Mouse (Mus musculus) testis, adult 2 months (tissue): ENCODE data around the gene Tmprss13. TPM values are rescaled to one million over a fixed set of nuclear protein-coding genes. Genes with fewer than 3 reads are reported as not detected.

ENCODE experiments used
- H3K27ac ChIP-seq: fragments of 200-500 bp; 2 replicates; pipeline ENCODE4 v1.5.1; 2012; ENCODE audit warnings: low read depth, low read length; ENCODE audit not compliant: control insufficient read depth, insufficient read depth
- H3K27me3 ChIP-seq: fragments of 200-500 bp; 2 replicates; pipeline ENCODE4 v1.6.1; 2012; ENCODE audit warnings: mild to moderate bottlenecking, low read length, moderate library complexity; ENCODE audit not compliant: control insufficient read depth, insufficient read depth
- H3K36me3 ChIP-seq: fragments of 200-500 bp; 2 replicates; pipeline ENCODE4 v1.6.1; 2012; ENCODE audit warnings: mild to moderate bottlenecking, low read length; ENCODE audit not compliant: control insufficient read depth, insufficient read depth
- H3K4me1 ChIP-seq: fragments of 200-500 bp; 2 replicates; pipeline ENCODE4 v1.6.1; 2012; ENCODE audit warnings: low read length; ENCODE audit not compliant: control insufficient read depth, insufficient read depth
- H3K4me3 ChIP-seq: fragments of 200-500 bp; 2 replicates; pipeline ENCODE4 v1.5.1; 2012; ENCODE audit warnings: low read depth, mild to moderate bottlenecking, low read length, moderate library complexity, mixed read lengths; ENCODE audit not compliant: control insufficient read depth
- CTCF ChIP-seq: fragments of 200-500 bp; IDR thresholded peaks from 2 replicates; pipeline ENCODE4 v1.5.1; 2012; ENCODE audit warnings: low read depth, mild to moderate bottlenecking, inconsistent platforms, low read length, moderate library complexity; ENCODE audit not compliant: control insufficient read depth, insufficient read depth, insufficient replicate concordance
- POLR2A ChIP-seq: fragments of 200-500 bp; IDR thresholded peaks from 2 replicates; pipeline ENCODE4 v1.6.1; 2012; ENCODE audit warnings: low read depth, mild to moderate bottlenecking, inconsistent platforms, low read length, moderate library complexity; ENCODE audit not compliant: control insufficient read depth
- polyA plus RNA-seq: library from polyadenylated mRNA; depleted of rRNA; stranded (reverse); fragments of >200 nt; gene quantifications from 2 replicates; pipeline ENCODE4 v1.2.3, GENCODE M21; 2012

Tmprss13 gene
- polyA plus RNA-seq, 1 experiment, result 0.44 TPM

DNA sequence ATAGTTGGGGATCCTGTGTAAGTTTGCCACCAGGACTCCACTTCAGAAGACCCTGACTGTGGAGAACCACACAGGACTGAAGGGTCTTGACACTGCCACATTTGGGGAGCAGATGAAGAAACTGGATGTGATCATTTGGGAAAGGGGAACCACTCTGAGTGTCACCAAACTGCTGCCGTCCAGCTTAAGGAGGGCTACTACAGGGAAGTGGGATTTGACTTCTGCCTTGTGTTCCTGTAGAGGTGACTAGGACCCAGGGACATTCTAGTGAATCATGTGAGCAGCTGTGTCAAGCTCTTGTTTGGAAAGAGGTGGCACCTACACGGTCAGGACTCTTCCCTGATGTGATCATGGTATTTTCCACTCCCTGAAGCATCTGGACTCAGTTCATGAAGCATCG, 5.0 kb upstream of the Tmprss13 start:
- H3K27ac ChIP-seq, result no peak overlapping the region
- no peaks in the 10 kb centered on the region for H3K27me3 ChIP-seq
- no peaks in the 10 kb centered on the region for H3K4me1 ChIP-seq
- no peak overlapping the region for H3K4me3 ChIP-seq
- H3K36me3 ChIP-seq, result no peaks in the 10 kb centered on the region
- no peak for TF ChIP-seq CTCF
- no peak for TF ChIP-seq POLR2A

DNA sequence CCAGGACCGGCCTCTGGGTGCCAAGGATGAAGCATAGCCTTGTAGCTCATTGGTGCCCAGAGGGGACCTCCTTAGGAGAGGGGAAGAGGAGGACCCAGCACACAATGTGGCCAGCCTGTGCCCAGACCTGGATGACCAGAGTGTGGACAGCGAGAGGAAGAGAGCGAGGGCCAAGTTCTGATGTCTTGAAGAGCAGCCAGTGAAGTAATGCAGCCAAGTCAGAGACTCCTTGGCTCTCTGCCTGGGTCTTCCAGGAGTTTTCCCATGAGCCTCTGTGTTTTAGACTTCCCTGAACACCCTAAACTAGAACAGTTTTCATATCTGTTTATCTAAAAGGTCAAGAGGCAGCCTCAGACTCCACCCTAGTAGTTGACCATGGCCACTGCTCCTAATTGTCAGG, 1.3 kb upstream of the Tmprss13 start:
- no peak for TF ChIP-seq POLR2A
- H3K36me3 ChIP-seq, result no peaks in the 10 kb centered on the region
- no peaks in the 10 kb centered on the region for H3K4me1 ChIP-seq
- no peak overlapping the region for H3K4me3 ChIP-seq
- H3K27me3 ChIP-seq, result no peaks in the 10 kb centered on the region
- no peak overlapping the region for H3K27ac ChIP-seq

DNA sequence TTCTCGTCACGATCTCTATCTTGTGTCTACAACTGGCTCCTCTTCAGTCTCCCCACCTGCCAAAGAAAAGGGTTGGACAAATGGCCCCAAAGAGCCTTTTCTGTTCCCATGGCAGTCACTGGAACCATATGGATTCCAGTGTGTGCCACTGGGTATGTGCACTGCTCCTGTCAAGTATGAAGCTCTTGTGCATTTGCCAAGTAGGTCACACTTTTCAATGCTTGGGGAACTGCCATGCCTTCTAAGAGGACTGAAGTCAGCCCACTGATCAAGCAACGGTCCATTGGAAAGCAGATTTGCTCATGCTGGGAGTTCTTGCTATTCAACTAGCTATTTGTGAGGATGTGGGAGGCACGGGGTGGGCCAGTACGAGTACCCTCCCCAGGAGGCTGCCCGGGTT, 2.6 kb downstream of the Tmprss13 start:
- Histone ChIP-seq H3K4me1 (peaks cover 4% of the 10 kb centered on the region; the same call in 1 of the 2 replicates), H3K4me3 (no peak overlapping the region; the same call in 1 of the 2 replicates), H3K36me3 (no peaks in the 10 kb centered on the region), H3K27ac (no peak overlapping the region), H3K27me3 (no peaks in the 10 kb centered on the region)
- TF ChIP-seq CTCF (no peak), POLR2A (no peak)

DNA sequence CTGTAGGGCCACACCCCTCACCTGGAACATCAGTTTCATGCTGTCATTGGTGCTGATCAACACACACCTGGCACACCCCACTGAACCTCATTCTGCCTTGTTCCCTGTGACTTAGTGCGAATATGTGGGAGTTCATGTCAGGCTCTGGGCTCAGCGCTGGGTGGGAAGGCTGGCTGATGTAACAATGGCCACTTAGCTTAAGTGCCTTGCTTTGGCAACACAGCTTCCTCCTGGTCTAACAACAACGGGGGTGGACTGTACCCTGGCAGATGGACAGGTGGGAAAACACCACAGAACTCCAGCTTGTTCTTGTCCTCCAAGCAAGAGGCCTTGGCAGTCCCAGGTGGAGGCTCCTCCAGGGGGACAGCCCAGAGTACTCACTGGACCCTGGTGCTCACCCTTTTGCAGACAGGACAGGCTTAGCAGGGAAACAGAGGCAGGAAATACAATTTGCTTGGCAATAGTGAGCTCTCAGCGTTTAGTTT, 3.1 kb downstream of the Tmprss13 start:
- Histone ChIP-seq H3K4me3 (peak overlapping the region; percentile 56), H3K27ac (no peak overlapping the region), H3K36me3 (no peaks in the 10 kb centered on the region), H3K27me3 (no peaks in the 10 kb centered on the region), H3K4me1 (peaks cover 7% of the 10 kb centered on the region; the same call in 1 of the 2 replicates)
- TF ChIP-seq POLR2A (no peak), CTCF (no peak)

DNA sequence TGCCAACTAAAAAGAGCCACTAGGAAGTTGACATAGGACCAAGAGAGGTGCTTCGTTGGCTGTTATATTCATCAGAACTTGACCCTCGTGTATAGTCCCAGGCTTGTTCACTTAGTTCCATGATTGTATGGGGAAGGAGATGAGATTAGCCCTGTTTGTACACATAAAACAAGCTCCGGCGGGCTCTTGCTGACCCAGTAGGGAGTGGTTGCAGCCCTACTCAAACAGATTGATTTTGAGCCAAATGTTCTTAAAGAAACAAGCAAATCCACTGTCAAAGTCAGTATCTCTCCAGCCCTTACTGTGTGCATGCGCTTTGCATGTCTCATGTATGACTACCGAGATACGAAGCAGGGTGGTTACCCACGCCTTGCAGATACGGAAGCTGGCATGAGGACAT, 7.5 kb downstream of the Tmprss13 start:
- Histone ChIP-seq H3K4me3 (no peak overlapping the region), H3K27me3 (no peaks in the 10 kb centered on the region), H3K27ac (no peak overlapping the region), H3K36me3 (no peaks in the 10 kb centered on the region), H3K4me1 (peaks cover 7% of the 10 kb centered on the region; the same call in 1 of the 2 replicates)
- TF ChIP-seq POLR2A (no peak), CTCF (no peak)

DNA sequence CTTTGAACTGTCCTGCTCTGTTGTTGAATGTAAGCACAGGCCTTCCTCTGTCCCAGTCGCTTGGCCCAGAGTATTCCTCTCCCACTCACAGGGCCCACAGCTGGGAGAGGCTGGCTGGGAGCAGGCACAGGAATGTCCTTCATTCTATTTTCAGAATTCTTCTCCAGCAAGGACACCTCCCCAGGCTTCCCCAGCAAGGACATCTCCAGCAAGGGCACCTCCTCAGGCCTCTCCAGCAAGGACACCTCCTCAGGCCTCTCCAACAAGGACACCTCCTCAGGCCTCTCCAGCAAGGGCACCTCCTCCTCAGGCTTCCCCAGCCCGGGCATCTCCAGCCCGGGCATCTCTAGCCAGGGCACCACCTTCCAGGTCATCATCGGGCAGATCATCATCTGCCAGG, 9.4 kb downstream of the Tmprss13 start:
- Histone ChIP-seq H3K27ac (no peak overlapping the region), H3K27me3 (no peaks in the 10 kb centered on the region), H3K36me3 (no peaks in the 10 kb centered on the region), H3K4me3 (no peak overlapping the region), H3K4me1 (peaks cover 7% of the 10 kb centered on the region; the same call in 1 of the 2 replicates)
- TF ChIP-seq POLR2A (no peak), CTCF (no peak)

DNA sequence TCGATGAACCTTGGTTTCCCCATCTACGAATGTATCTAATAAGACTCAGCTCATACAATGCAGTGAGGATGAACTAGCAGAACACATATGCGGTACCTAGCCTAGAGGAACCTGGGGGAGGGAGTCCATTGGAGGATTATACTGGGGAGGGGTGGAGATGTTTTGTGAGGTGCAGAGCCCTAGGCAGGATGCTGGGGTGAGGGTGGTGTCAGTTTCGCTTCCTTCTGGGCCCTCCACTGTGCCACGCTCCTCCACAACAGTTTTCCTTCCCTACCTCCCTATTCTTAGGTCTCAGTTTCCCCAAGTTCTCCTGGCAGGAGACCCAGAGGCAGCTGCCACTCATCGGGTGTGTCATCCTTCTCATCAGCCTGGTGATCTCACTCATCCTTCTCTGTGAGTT, 10.7 kb downstream of the Tmprss13 start:
- no peak overlapping the region for H3K27ac ChIP-seq

DNA sequence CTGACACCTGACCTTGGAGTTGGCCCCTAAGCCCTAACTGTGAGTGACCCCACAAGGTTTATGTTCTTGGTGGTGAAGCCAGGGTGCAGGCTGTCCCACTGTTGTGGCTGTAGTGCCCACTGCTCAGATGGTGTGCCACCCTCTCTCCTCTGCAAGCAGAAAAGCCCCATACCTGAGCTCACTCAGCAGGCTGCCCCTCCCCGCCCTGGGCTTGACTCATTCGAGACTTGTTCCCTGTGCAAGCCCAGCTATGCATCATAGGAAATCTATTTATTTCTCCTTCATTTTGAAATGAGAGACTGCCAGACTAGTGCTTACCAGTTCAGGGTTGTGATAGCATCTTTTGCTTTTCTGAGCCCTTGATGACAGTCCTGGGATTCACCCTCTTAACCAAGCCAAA, 18.5 kb downstream of the Tmprss13 start:
- Histone ChIP-seq H3K27ac (no peak overlapping the region), H3K27me3 (no peaks in the 10 kb centered on the region), H3K36me3 (no peaks in the 10 kb centered on the region), H3K4me3 (no peak overlapping the region), H3K4me1 (no peaks in the 10 kb centered on the region)
- no peak for TF ChIP-seq POLR2A
- TF ChIP-seq CTCF, result no peak

More for the DNA sequence above, 10.7 kb downstream of the Tmprss13 start:
- TF ChIP-seq CTCF (no peak), POLR2A (no peak)
- no peaks in the 10 kb centered on the region for H3K27me3 ChIP-seq
- no peaks in the 10 kb centered on the region for H3K36me3 ChIP-seq
- H3K4me3 ChIP-seq, result no peak overlapping the region
- H3K4me1 ChIP-seq, result peaks cover 7% of the 10 kb centered on the region; the same call in 1 of the 2 replicates
